Mouse (Mus musculus) heart, adult 2 months (tissue): Measurements from ENCODE around the gene Mctp1. TPM values are rescaled to one million over a fixed set of nuclear protein-coding genes. Genes with fewer than 3 reads are reported as not detected.

Experiments
- DNase-seq, 2 experiments: peaks; one replicate each; pipeline ENCODE4 v3.0.0; 2021
- H3K27ac ChIP-seq: fragments of 200-600 bp; 2 replicates; pipeline ENCODE4 v1.8.1; 2022
- H3K27me3 ChIP-seq: fragments of 200-500 bp; 2 replicates; pipeline ENCODE4 v1.6.1; 2012; ENCODE audit warnings: mild to moderate bottlenecking, low read length, inconsistent platforms, mixed read lengths; ENCODE audit not compliant: control insufficient read depth, insufficient read depth
- H3K36me3 ChIP-seq: fragments of 200-500 bp; 2 replicates; pipeline ENCODE4 v1.6.1; 2012; ENCODE audit warnings: low read length, inconsistent platforms; ENCODE audit not compliant: control insufficient read depth, insufficient read depth
- H3K4me1 ChIP-seq: fragments of 200-500 bp; 2 replicates; pipeline ENCODE4 v1.6.1; 2011; ENCODE audit warnings: low read length; ENCODE audit not compliant: control insufficient read depth, insufficient read depth
- H3K4me3 ChIP-seq: fragments of 200-600 bp; 2 replicates; pipeline ENCODE4 v1.8.1; 2022
- H3K79me2 ChIP-seq: fragments of 200-500 bp; replicated peaks from 2 replicates; pipeline ENCODE4 v1.6.1; 2012; ENCODE audit warnings: mild to moderate bottlenecking, inconsistent platforms, low read length, moderate library complexity, mixed read lengths; ENCODE audit not compliant: control insufficient read depth, insufficient read depth
- H3K9ac ChIP-seq: fragments of 200-500 bp; 2 replicates; pipeline ENCODE4 v1.6.1; 2012; ENCODE audit warnings: low read depth, mild to moderate bottlenecking, control low read depth, inconsistent platforms, low read length, mixed read lengths
- CTCF ChIP-seq: fragments of 200-600 bp; IDR thresholded peaks from 2 replicates; pipeline ENCODE4 v1.8.1; 2022; ENCODE audit warnings: antibody characterized with exemption, mild to moderate bottlenecking, moderate library complexity
- EP300 ChIP-seq: fragments of 200-500 bp; IDR thresholded peaks from 2 replicates; pipeline ENCODE4 v1.6.1; 2011; ENCODE audit warnings: low read depth, low read length, control low read depth; ENCODE audit not compliant: insufficient read depth
- POLR2A ChIP-seq: fragments of 200-500 bp; IDR thresholded peaks from 2 replicates; pipeline ENCODE4 v1.6.1; 2011; ENCODE audit warnings: mild to moderate bottlenecking, low read depth, low read length, control low read depth; ENCODE audit not compliant: insufficient read depth
- WGBS: fragments of 180-500 bp; shearing (Covaris S2); methylation state at CpG from one replicate; pipeline ENCODE4 v1.1.7; 2018; 5-methylcytosine and 5-hydroxymethylcytosine counted together
- intact Hi-C: fragments of 180-260 bp; cut with DNase I; formaldehyde crosslinking; loops from one replicate; pipeline ENCODE4 v1.15.1; 2025
- polyA plus RNA-seq: library from polyadenylated mRNA; depleted of rRNA; stranded (reverse); fragments of >200 nt; gene quantifications from 2 replicates; pipeline ENCODE4 v1.2.3, GENCODE M21; 2012
- total RNA-seq, 2 experiments: library from RNA; stranded (reverse); gene quantifications; 2 replicates each; pipeline ENCODE4 v1.2.3; 2021

Gene Mctp1
- total and polyA plus RNA-seq, 3 experiments: 0.43 to 4.3 (median 2.5) TPM

DNA sequence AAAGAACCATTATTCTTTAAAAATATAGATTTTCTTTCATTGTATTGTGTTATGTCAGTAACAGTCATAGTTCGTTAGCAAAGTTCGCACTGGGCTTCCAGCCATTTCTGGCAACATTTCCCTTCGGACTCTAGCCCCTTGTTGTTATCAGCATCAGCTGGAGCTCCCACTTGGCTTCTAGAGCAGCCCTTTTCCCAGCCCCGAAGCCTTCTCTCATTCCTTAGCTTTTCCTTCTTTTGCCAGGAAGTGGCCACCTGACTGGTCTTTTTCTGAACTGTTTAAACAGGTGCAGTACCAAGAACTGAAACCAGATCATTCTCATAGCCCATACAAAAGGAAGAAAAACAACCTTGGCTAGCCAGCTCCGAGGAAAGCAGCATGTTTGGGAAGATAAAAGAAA lies 645.3 kb downstream of the Mctp1 start:
- H3K4me1 ChIP-seq: no peaks in the 10 kb centered on the region
- H3K79me2 ChIP-seq: no peaks in the 10 kb centered on the region
- no peaks in the 10 kb centered on the region for H3K27me3 ChIP-seq
- H3K4me3 ChIP-seq: no peak overlapping the region
- no peak for TF ChIP-seq CTCF
- TF ChIP-seq EP300: no peak
- no peak for TF ChIP-seq POLR2A
- intact Hi-C loops: no loop called here
- no peak overlapping the region for H3K27ac ChIP-seq
- no peak overlapping the region for H3K9ac ChIP-seq
- peak in 1 of 2 experiments; percentile 8 for DNase-seq
- H3K36me3 ChIP-seq: no peaks in the 10 kb centered on the region
- 17% methylated on average over 5 of the region's 5 CpGs for WGBS

DNA sequence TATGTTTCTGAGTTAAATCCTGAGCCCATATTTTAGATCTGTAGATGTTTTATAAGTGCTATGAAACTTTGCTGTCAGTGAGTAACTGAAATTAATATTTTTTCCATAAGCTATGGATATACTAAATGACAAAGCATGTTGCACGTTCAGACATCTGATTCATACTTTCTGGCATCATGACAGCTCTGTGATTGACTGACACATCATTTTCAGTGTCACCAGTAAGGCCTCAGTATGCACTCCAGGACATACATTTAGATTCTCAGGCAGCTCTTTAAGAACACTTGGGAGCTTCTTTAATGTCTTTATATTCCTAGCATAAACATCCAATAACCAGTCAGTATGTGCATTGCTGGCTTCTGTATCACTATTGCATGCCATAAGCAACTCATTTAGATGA lies 659.0 kb downstream of the Mctp1 start:
- Histone ChIP-seq H3K36me3 (no peaks in the 10 kb centered on the region), H3K4me1 (no peaks in the 10 kb centered on the region), H3K4me3 (no peak overlapping the region), H3K27ac (no peak overlapping the region), H3K9ac (no peak overlapping the region), H3K79me2 (no peaks in the 10 kb centered on the region), H3K27me3 (no peaks in the 10 kb centered on the region)
- no peak for DNase-seq
- TF ChIP-seq EP300 (no peak), POLR2A (no peak), CTCF (no peak)
- intact Hi-C loops: loop anchor here (10.0 kb wide), 1 partner anchor 1141 kb away; no protein-coding TSS in a partner anchor
- 42% methylated on average over 1 of the region's 1 CpGs for WGBS

- intact Hi-C loops: loop anchor here (10.0 kb wide), 1 partner anchor 1139 kb away; no protein-coding TSS in a partner anchor
- H3K27ac ChIP-seq: no peak overlapping the region
- TF ChIP-seq EP300: no peak
- peak; percentile 77 for TF ChIP-seq CTCF
- H3K27me3 ChIP-seq: no peaks in the 10 kb centered on the region
- no peaks in the 10 kb centered on the region for H3K79me2 ChIP-seq
- H3K9ac ChIP-seq: no peak overlapping the region
- no peak overlapping the region for H3K4me3 ChIP-seq
- DNase-seq: no peak
- no peaks in the 10 kb centered on the region; the same call in 1 of the 2 replicates for H3K4me1 ChIP-seq
- H3K36me3 ChIP-seq: no peaks in the 10 kb centered on the region; the same call in 1 of the 2 replicates
- 79% methylated on average over 1 of the region's 1 CpGs for WGBS
Observed at GRCm38 (mm10) chr13:77045375-77045774, 661.0 kb downstream of the Mctp1 start.

GRCm38 (mm10) chr13:77046416-77046815 lies 662.1 kb downstream of the Mctp1 start:
- H3K4me1 ChIP-seq: no peaks in the 10 kb centered on the region; the same call in 1 of the 2 replicates
- WGBS: 32% methylated on average over 10 of the region's 10 CpGs
- DNase-seq: no peak

GRCm38 (mm10) chr13:77047179-77047931 lies 663.0 kb downstream of the Mctp1 start:
- intact Hi-C loops: loop anchor here (10.0 kb wide), 1 partner anchor 1137 kb away; no protein-coding TSS in a partner anchor
- TF ChIP-seq POLR2A (no peak), EP300 (no peak), CTCF (no peak)

More at GRCm38 (mm10) chr13:77046416-77046815, 662.1 kb downstream of the Mctp1 start:
- Histone ChIP-seq H3K27ac (no peak overlapping the region), H3K4me3 (no peak overlapping the region), H3K36me3 (no peaks in the 10 kb centered on the region; the same call in 1 of the 2 replicates), H3K27me3 (no peaks in the 10 kb centered on the region), H3K9ac (no peak overlapping the region), H3K79me2 (no peaks in the 10 kb centered on the region)
- intact Hi-C loops: loop anchor here (10.0 kb wide), 1 partner anchor 1138 kb away; no protein-coding TSS in a partner anchor
- no peak for TF ChIP-seq POLR2A
- no peak for TF ChIP-seq EP300
- TF ChIP-seq CTCF: no peak

DNA sequence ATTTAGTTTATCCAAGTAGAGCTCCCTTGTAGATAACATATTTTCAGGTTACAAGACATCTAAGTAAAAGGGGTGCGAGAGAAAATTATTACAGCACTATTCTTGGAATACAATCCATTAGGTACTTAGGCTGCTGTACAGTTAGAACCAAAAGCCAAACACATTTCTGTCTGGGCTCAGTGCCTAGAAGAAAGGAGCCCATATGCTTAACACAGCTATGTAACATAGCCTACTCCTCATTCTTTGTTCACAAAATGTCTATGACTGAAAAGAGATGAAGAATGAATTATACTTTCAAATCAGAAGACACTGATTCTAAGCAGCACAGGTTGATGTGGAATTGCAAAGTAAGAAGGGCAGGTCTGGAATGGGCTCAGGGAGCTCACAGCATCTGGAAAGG lies 664.1 kb downstream of the Mctp1 start:
- H3K4me3 ChIP-seq: no peak overlapping the region
- H3K4me1 ChIP-seq: no peaks in the 10 kb centered on the region; the same call in 1 of the 2 replicates
- WGBS: 80% methylated on average over 1 of the region's 1 CpGs

More at GRCm38 (mm10) chr13:77047179-77047931, 663.0 kb downstream of the Mctp1 start:
- no peak for DNase-seq
- H3K27me3 ChIP-seq: no peaks in the 10 kb centered on the region
- H3K9ac ChIP-seq: no peak overlapping the region
- no peaks in the 10 kb centered on the region; the same call in 1 of the 2 replicates for H3K4me1 ChIP-seq
- H3K27ac ChIP-seq: no peak overlapping the region
- no peaks in the 10 kb centered on the region for H3K79me2 ChIP-seq
- 65% methylated on average over 6 of the region's 6 CpGs for WGBS
- no peaks in the 10 kb centered on the region; the same call in 1 of the 2 replicates for H3K36me3 ChIP-seq
- no peak overlapping the region for H3K4me3 ChIP-seq

More for the DNA sequence above, 664.1 kb downstream of the Mctp1 start:
- Histone ChIP-seq H3K9ac (no peak overlapping the region), H3K27me3 (no peaks in the 10 kb centered on the region), H3K36me3 (no peaks in the 10 kb centered on the region; the same call in 1 of the 2 replicates), H3K27ac (no peak overlapping the region), H3K79me2 (no peaks in the 10 kb centered on the region)
- intact Hi-C loops: loop anchor here (10.0 kb wide), 1 partner anchor 1136 kb away; no protein-coding TSS in a partner anchor
- TF ChIP-seq EP300 (no peak), POLR2A (no peak), CTCF (no peak)
- no peak for DNase-seq
